Mouse (Mus musculus): ENCODE results near the gene Pitx2.

- TF ChIP-seq CTCF (conservative IDR thresholded peaks at IDR 0.05; ENCODE audit: insufficient read depth, insufficient read length, low read depth, low read length) (no peak), POLR2A (IDR thresholded peaks at IDR 0.05; ENCODE audit: low read depth, low read length) (no peak)
Measured at GRCm38 (mm10) chr3:129214666-129215161, 15.0 kb downstream of the Pitx2 start.

Measured in kidney, adult 2 months (tissue).